Comparison of ENCODE assay signal across 15 mouse cellular contexts in the genomic region with DNA sequence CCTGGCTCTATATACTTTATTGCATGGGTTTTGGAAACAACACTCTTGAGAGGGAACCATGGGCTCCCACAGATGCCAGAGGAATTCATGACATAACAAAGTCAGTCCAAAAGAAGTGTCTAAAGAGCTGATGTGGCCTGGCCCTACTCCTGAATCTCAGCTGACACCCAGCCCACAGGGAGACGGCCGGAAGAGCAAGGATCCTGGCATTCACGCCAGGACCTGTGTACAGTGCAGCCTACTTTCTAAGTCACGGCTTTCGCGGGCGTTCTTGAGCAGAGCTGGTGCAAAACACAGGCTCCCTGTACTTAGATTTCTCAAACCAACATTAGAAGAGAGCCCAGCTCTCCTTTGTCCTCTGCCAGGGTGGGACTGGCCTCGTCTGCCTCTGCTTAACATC. TPM values are rescaled to one million over a fixed set of nuclear protein-coding genes. Genes with fewer than 3 reads are reported as not detected.
DNase-seq lines count a peak whose midpoint lies in the region; ATAC-seq and TF ChIP-seq lines count a peak whose summit lies in the region.
"Had no signal": no experiment of that assay in that cellular context is flagged by ENCODE, and none has a peak within 500 bp of the region (broad histone marks: within the 10 kb centered on the region; RNA-seq: fewer than 3 reads in every experiment).

No protein-coding gene starts in this region.

- no peak overlapping the region for H3K9ac ChIP-seq in lung, postnatal 0 days (replicated peaks; ENCODE audit: low read depth)
- H3K9ac ChIP-seq: lung, embryonic 15.5 days had no signal

- H3K27me3 ChIP-seq in lung, postnatal 0 days (replicated peaks; ENCODE audit: insufficient read depth, low read length), result no peaks in the 10 kb centered on the region
- H3K27me3 ChIP-seq: lung, embryonic 15.5 days had no signal

- no peak for TF ChIP-seq EP300 in lung, postnatal 0 days (IDR thresholded peaks at IDR 0.05)

- WGBS in lung, postnatal 0 days, result 51% methylated on average over 8 of the region's 8 CpGs

- H3K4me3 ChIP-seq in lung, postnatal 0 days (ENCODE audit: low read depth, low read length), result no peak overlapping the region
- H3K4me3 ChIP-seq: lung, embryonic 15.5 days had no signal

- H3K9me3 ChIP-seq in lung, postnatal 0 days (ENCODE audit: low read length), result no peaks in the 10 kb centered on the region
- H3K9me3 ChIP-seq: G1E; lung, embryonic 15.5 days had no signal

- H3K27ac ChIP-seq in lung, postnatal 0 days (ENCODE audit: low read length), result no peak overlapping the region
- H3K27ac ChIP-seq: lung, embryonic 15.5 days had no signal

- peak; percentile 66 for ATAC-seq in lung, postnatal 0 days

- H3K36me3 ChIP-seq in lung, postnatal 0 days (ENCODE audit: insufficient read depth, low read length), result no peaks in the 10 kb centered on the region
- H3K36me3 ChIP-seq: G1E; lung, embryonic 15.5 days had no signal

- H3K4me1 ChIP-seq in lung, postnatal 0 days (ENCODE audit: insufficient read depth, low read depth, low read length), result no peaks in the 10 kb centered on the region

- no peak overlapping the region for H3K4me2 ChIP-seq in lung, postnatal 0 days (replicated peaks; ENCODE audit: low read depth, low read length)
- H3K4me2 ChIP-seq: lung, embryonic 15.5 days had no signal

- DNase-seq in adrenal gland, postnatal 14 days, result peak; percentile 60
- no peak for DNase-seq in adrenal gland, postnatal 4 days (ENCODE audit: low spot score in 2 of 2)
- DNase-seq in lung, postnatal 0 days (ENCODE audit: low spot score), result peak; percentile 49
- DNase-seq in lung, adult 18-20 months, result no peak
- DNase-seq in gastrocnemius, postnatal 25 days, result peak; percentile 64
- DNase-seq in skeletal muscle tissue, adult 2 months (ENCODE audit: low read depth, low spot score), result peak; percentile 76
- DNase-seq in right cerebral cortex, adult 18-20 months, result no peak
- no peak for DNase-seq in T-cell, adult 2 months (ENCODE audit: low spot score)
- DNase-seq: kidney, postnatal 14 days had no signal

- no peak for TF ChIP-seq CTCF in lung, postnatal 0 days (IDR thresholded peaks at IDR 0.05)

RNA-seq across cellular contexts. Expression of a gene that starts 10.9 kb away (rescaled TPM):
- total RNA-seq in adrenal gland, postnatal 14 days (2021), result 12.1 and 12.2 TPM in 2 replicates
- 10 to 100 TPM; 20.5 to 23.3 TPM for total RNA-seq in adrenal gland, postnatal 4 days (2021)
- 5.4 and 7.5 TPM in 2 replicates for polyA plus RNA-seq in lung, postnatal 0 days (2015; fragmentation: Nextera tagmentation; extraction: Ambion mirVana)
- total RNA-seq in gastrocnemius, postnatal 25 days (2021), result 1 to 10 TPM in 1 of 2 experiments, under 1 TPM in 1; 0.87 to 1.8 TPM

RNA-seq across cellular contexts. Expression of a gene that starts 21.9 kb away (rescaled TPM):
- total RNA-seq in adrenal gland, postnatal 14 days (2021), result 2.3 and 3.9 TPM in 2 replicates
- total RNA-seq in adrenal gland, postnatal 4 days (2021), result 1 to 10 TPM; 5.1 to 5.9 TPM
- polyA plus RNA-seq in lung, postnatal 0 days (2015; fragmentation: Nextera tagmentation; extraction: Ambion mirVana), result 0.81 and 1.4 TPM in 2 replicates
- 1 to 10 TPM in 1 of 2 experiments, under 1 TPM in 1; 0.69 to 1.4 TPM for total RNA-seq in gastrocnemius, postnatal 25 days (2021)

RNA-seq across cellular contexts. Expression of a gene that starts 22.9 kb away (rescaled TPM):
- 41.9 and 44.4 TPM in 2 replicates for total RNA-seq in adrenal gland, postnatal 14 days (2021)
- 10 to 100 TPM; 29.8 to 34.2 TPM for total RNA-seq in adrenal gland, postnatal 4 days (2021)
- 29.0 and 33.5 TPM in 2 replicates for polyA plus RNA-seq in lung, postnatal 0 days (2015; fragmentation: Nextera tagmentation; extraction: Ambion mirVana)
- total RNA-seq in gastrocnemius, postnatal 25 days (2021), result 10 to 100 TPM; 12.6 to 14.9 TPM

RNA-seq across cellular contexts. Expression of a gene that starts 29.0 kb away (rescaled TPM):
- total RNA-seq in adrenal gland, postnatal 14 days (2021), result not detected in 2 replicates
- under 1 TPM in 1 of 2 experiments, not detected in 1; 0.25 TPM for total RNA-seq in adrenal gland, postnatal 4 days (2021)
- polyA plus RNA-seq in lung, postnatal 0 days (2015; fragmentation: Nextera tagmentation; extraction: Ambion mirVana), result not detected in 2 replicates
- total RNA-seq in gastrocnemius, postnatal 25 days (2021), result not detected
- total RNA-seq: common myeloid progenitor, adult 5-6 weeks; layer of hippocampus, postnatal 25 days; midbrain, postnatal 0 days had no signal
- polyA plus RNA-seq: G1E; small intestine, adult 2 months had no signal

RNA-seq across cellular contexts. Expression of a gene that starts 32.5 kb away (rescaled TPM):
- total RNA-seq in adrenal gland, postnatal 14 days (2021), result 2.2 and 3.1 TPM in 2 replicates
- total RNA-seq in adrenal gland, postnatal 4 days (2021), result 1 to 10 TPM; 3.3 to 3.6 TPM
- 0.76 and 1.0 TPM in 2 replicates for polyA plus RNA-seq in lung, postnatal 0 days (2015; fragmentation: Nextera tagmentation; extraction: Ambion mirVana)
- 1 to 10 TPM; 2.2 to 2.5 TPM for total RNA-seq in gastrocnemius, postnatal 25 days (2021)

Comparison
In these comparisons a context has a peak if more than half of its experiments do, and no peak if none do; other contexts are left out.
1. DNase-seq: peak in adrenal gland, postnatal 14 days (single experiment), lung, postnatal 0 days (single experiment), gastrocnemius, postnatal 25 days (single experiment) and skeletal muscle tissue, adult 2 months (single experiment); none in adrenal gland, postnatal 4 days (0 of 2), lung, adult 18-20 months (0 of 2), right cerebral cortex, adult 18-20 months (single experiment) and T-cell, adult 2 months (single experiment).